Mouse (Mus musculus) MEL (cell line): ENCODE measurements at regions not wholly inside any gene's neighbourhood (a gene's known extent, or its start where the extent isn't known, plus 50 kb on each side); places are given as distances from the start of the nearest gene placed in this dataset.

Experiments
- CHD1 ChIP-seq: IDR thresholded peaks from 2 replicates; pipeline ENCODE4 v1.6.1; 2012; ENCODE audit warnings: low read depth, mild to moderate bottlenecking, inconsistent platforms, low read length, improper control_type of control experiment
- CTCF ChIP-seq, 3 experiments: IDR thresholded peaks in 2 of 3; conservative IDR thresholded peaks in 1 of 3; 2 replicates each; pipeline ENCODE4 v1.5.1; 2011 to 2012; ENCODE audit warnings: low read length in 3 of 3, low read depth in 2 of 3, mild to moderate bottlenecking in 2 of 3, improper control_type of control experiment in 1 of 3, inconsistent platforms in 1 of 3, mixed read lengths in 1 of 3, moderate library complexity in 1 of 3; ENCODE audit not compliant: control insufficient read depth in 1 of 3, insufficient read depth in 1 of 3, poor library complexity in 1 of 3, severe bottlenecking in 1 of 3
- EP300 ChIP-seq, 2 experiments: IDR thresholded peaks; 2 replicates each; pipeline ENCODE4 v1.6.1; 2011; ENCODE audit warnings: improper control_type of control experiment in 2 of 2, low read length in 2 of 2, low read depth in 1 of 2, mild to moderate bottlenecking in 1 of 2
- GATA1 ChIP-seq: IDR thresholded peaks from 2 replicates; pipeline ENCODE4 v1.6.1; 2011; ENCODE audit warnings: low read depth, low read length, improper control_type of control experiment
- JUND ChIP-seq: IDR thresholded peaks from 2 replicates; pipeline ENCODE4 v1.6.1; 2011; ENCODE audit warnings: low read depth, mild to moderate bottlenecking, improper control_type of control experiment, low read length
- NELFE ChIP-seq: IDR thresholded peaks from 2 replicates; pipeline ENCODE4 v1.6.1; 2011; ENCODE audit warnings: low read depth, low read length, improper control_type of control experiment
- NRF1 ChIP-seq: IDR thresholded peaks from 2 replicates; pipeline ENCODE4 v1.6.1; 2014; ENCODE audit warnings: low read depth, mild to moderate bottlenecking, inconsistent platforms, low read length, improper control_type of control experiment, moderate library complexity; ENCODE audit not compliant: poor library complexity, insufficient read depth, severe bottlenecking
- POLR2A ChIP-seq, 2 experiments: IDR thresholded peaks; 2 replicates each; pipeline ENCODE4 v1.6.1; 2011 to 2012; ENCODE audit warnings: low read length in 2 of 2, mild to moderate bottlenecking in 2 of 2, control low read depth in 1 of 2, improper control_type of control experiment in 1 of 2, low read depth in 1 of 2, moderate library complexity in 1 of 2; ENCODE audit not compliant: control insufficient read depth in 1 of 2, insufficient read depth in 1 of 2, poor library complexity in 1 of 2
- POLR2AphosphoS2 ChIP-seq: IDR thresholded peaks from 2 replicates; pipeline ENCODE4 v1.6.1; 2011; ENCODE audit warnings: low read length, improper control_type of control experiment
- RCOR1 ChIP-seq: IDR thresholded peaks from 2 replicates; pipeline ENCODE4 v1.6.1; 2012; ENCODE audit warnings: low read depth, mild to moderate bottlenecking, inconsistent platforms, low read length, improper control_type of control experiment
- SMC3 ChIP-seq: IDR thresholded peaks from 2 replicates; pipeline ENCODE4 v1.6.1; 2011; ENCODE audit warnings: low read depth, low read length, improper control_type of control experiment
- TAL1 ChIP-seq: IDR thresholded peaks from 2 replicates; pipeline ENCODE4 v1.6.1; 2012; ENCODE audit warnings: mild to moderate bottlenecking, inconsistent platforms, low read length, moderate library complexity, mixed read lengths
- TCF12 ChIP-seq: IDR thresholded peaks from 2 replicates; pipeline ENCODE4 v1.6.1; 2014; ENCODE audit warnings: low read depth, mild to moderate bottlenecking, inconsistent platforms, low read length, improper control_type of control experiment, moderate library complexity
- ZKSCAN1 ChIP-seq: IDR thresholded peaks from 2 replicates; pipeline ENCODE4 v1.6.1; 2012; ENCODE audit warnings: low read depth, mild to moderate bottlenecking, inconsistent platforms, low read length, improper control_type of control experiment, moderate library complexity

GRCm38 (mm10) chr1:125234747-125235146, 200.8 kb downstream of the Actr3 start:
- no peak for TF ChIP-seq POLR2A (IDR thresholded peaks at IDR 0.05; ENCODE audit: control insufficient read depth in 1 of 2, insufficient read depth in 1 of 2, low read depth in 1 of 2, low read length in 2 of 2, poor library complexity in 1 of 2)
- no peak for TF ChIP-seq GATA1
- TF ChIP-seq CTCF (IDR thresholded peaks at IDR 0.05 in 2 of 3, conservative IDR thresholded peaks at IDR 0.05 in 1 of 3; ENCODE audit: control insufficient read depth in 1 of 3, insufficient read depth in 1 of 3, low read depth in 2 of 3, low read length in 3 of 3, poor library complexity in 1 of 3, severe bottlenecking in 1 of 3) = no peak
- TF ChIP-seq SMC3 = no peak
- no peak for TF ChIP-seq NELFE
- TF ChIP-seq POLR2AphosphoS2 = no peak
- no peak for TF ChIP-seq NRF1
- TF ChIP-seq TCF12 = no peak
- no peak for TF ChIP-seq CHD1
- no peak for TF ChIP-seq TAL1
- TF ChIP-seq JUND = no peak
- TF ChIP-seq RCOR1 = no peak
- no peak for TF ChIP-seq EP300 (IDR thresholded peaks at IDR 0.05; ENCODE audit: low read depth in 1 of 2, low read length in 2 of 2)
- TF ChIP-seq ZKSCAN1 = no peak
